Mouse (Mus musculus) forebrain, embryonic 16.5 days (tissue): ENCODE measurements around the gene Mgrn1. TPM values are rescaled to one million over a fixed set of nuclear protein-coding genes. Genes with fewer than 3 reads are reported as not detected.

Experiments
- ATAC-seq: fragments of 200-750 bp; cut with Nextera tagmentation; 2 replicates; pipeline ENCODE4 v1.8.0; 2017; ENCODE audit warnings: mild to moderate bottlenecking, moderate library complexity
- H3K27ac ChIP-seq: fragments of 300-500 bp; sonication (generic); 2 replicates; pipeline ENCODE4 v1.5.1; 2014; ENCODE audit warnings: low read length, control low read depth
- H3K27me3 ChIP-seq: fragments of 300-500 bp; sonication (generic); replicated peaks from 2 replicates; pipeline ENCODE4 v1.6.1; 2014; ENCODE audit warnings: low read length; ENCODE audit not compliant: control insufficient read depth, insufficient read depth
- H3K36me3 ChIP-seq: fragments of 300-500 bp; sonication (generic); 2 replicates; pipeline ENCODE4 v1.6.1; 2014; ENCODE audit not compliant: control insufficient read depth, insufficient read depth
- H3K4me1 ChIP-seq: fragments of 300-500 bp; sonication (generic); replicated peaks from 2 replicates; pipeline ENCODE4 v1.6.1; 2014; ENCODE audit warnings: low read length; ENCODE audit not compliant: control insufficient read depth, insufficient read depth
- H3K4me2 ChIP-seq: fragments of 300-500 bp; sonication (generic); 2 replicates; pipeline ENCODE4 v1.6.1; 2014; ENCODE audit warnings: mild to moderate bottlenecking, low read length, control low read depth
- H3K4me3 ChIP-seq: fragments of 300-500 bp; sonication (generic); replicated peaks from 2 replicates; pipeline ENCODE4 v1.5.1; 2014; ENCODE audit warnings: mild to moderate bottlenecking, low read length, control low read depth
- H3K9ac ChIP-seq: fragments of 300-500 bp; sonication (generic); replicated peaks from 2 replicates; pipeline ENCODE4 v1.6.1; 2014; ENCODE audit warnings: low read depth, low read length, control low read depth
- H3K9me3 ChIP-seq: fragments of 300-500 bp; sonication (generic); 2 replicates; pipeline ENCODE4 v1.6.1; 2016; ENCODE audit warnings: low read length; ENCODE audit not compliant: control insufficient read depth
- WGBS: fragments of 180-500 bp; shearing (Covaris S2); extraction: QIAGEN DNeasy Blood & Tissue Kit; methylation state at CpG from one replicate; pipeline ENCODE4 v1.1.7; 2014; 5-methylcytosine and 5-hydroxymethylcytosine counted together
- polyA plus RNA-seq: library from polyadenylated mRNA; unstranded; fragments of >200 nt; fragmentation: Nextera tagmentation; extraction: Ambion mirVana; gene quantifications from 2 replicates; pipeline ENCODE4 v1.2.1, GENCODE M21; 2015

Mgrn1 gene
- polyA plus RNA-seq, 1 experiment from 2014 or later: 108 TPM

DNA sequence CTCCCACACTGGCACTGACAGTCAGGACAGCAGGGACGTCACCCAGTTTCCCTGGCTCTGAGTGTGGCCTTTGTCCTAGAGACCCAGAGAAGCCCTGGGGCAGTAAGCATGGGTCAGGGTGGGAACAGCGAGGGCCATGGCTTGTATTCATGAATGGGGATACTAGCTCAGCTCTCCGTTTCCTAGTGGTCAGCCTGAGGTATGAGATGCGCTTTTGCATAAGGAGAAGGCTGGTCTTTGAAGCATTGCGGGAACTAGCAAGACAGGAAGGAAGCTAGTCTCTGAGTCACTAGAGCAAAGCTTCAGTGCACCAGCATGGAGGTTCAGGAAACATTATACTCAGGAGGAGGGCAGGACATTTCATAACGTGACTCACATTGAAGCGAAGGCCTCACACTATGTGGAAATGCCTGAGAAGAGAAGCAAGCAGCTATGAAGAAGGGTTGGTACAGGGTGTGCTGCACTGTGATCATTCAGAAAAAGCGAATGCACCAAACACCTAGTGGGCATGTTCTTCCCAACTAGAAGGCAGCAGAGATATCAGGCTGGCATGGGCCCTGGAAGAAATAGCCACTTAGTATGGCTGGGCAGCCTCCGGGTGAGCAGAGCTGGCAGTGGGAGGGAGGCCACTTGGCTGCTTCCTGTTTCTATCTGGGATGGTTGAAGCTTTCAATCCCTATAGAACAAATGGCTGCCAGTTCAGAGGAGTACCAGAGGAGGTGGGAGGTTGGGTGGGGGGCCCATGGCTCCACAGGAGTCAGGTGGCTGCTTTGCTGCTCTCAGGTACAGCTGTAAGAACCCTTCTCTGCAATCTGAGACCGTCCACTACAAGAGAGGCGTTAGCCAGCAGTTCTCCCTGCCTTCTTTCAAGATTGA is 27.1 kb downstream of the Mgrn1 start:
- ATAC-seq: no peak
- WGBS: 78% methylated on average over 11 of the region's 11 CpGs

DNA sequence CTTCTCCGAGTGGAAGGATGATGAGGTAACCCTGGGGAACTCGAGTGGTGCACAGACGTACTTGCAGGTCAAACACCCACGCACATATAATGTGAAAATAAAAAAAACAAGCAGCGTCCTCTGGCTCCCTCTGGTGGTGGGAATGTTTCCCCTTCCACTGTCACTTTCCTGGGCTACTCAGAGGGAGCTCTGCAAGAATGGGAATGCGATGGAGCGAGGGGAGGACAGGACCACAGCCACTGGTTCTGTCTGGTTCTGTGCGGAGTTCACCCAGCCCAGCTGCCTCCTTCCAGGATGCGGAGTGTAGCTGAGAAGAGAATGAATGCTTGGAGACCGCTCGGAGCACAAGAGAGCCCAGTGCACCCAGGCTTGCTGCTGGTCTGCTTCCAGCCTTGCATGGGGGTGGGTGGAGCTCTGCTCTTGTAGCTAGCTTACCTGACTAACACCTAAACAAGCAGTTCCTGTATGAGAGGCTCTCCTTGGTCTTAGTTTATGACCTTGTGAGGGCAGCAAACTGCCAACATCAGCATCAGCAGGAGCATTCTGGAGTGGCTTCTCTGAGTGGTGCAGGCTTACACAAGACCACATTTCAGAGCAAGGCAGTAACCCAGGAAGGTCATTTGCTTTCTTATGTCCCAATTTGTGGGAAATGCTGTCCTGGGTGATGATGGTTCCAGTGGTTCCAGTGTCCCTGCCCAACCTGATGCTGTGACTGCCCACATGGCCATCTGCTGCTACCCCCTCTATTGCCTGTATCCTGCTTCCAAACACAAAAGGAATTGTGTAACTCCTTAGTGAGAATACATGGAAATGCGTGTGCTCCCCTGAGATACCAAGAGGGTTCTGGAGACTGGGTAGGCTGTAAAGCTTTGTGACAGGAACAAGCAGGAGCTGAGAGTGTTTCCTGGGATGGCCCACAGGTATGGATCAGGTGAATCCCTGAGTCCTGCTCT is 28.0 kb downstream of the Mgrn1 start:
- no peaks in the 10 kb centered on the region for H3K4me1 ChIP-seq
- no peaks in the 10 kb centered on the region for H3K27me3 ChIP-seq
- H3K4me2 ChIP-seq: no peak overlapping the region
- peaks cover 28% of the 10 kb centered on the region for H3K36me3 ChIP-seq
- no peak overlapping the region for H3K4me3 ChIP-seq
- no peak overlapping the region for H3K27ac ChIP-seq
- no peak overlapping the region for H3K9ac ChIP-seq
- no peaks in the 10 kb centered on the region for H3K9me3 ChIP-seq
- 36% methylated on average over 12 of the region's 12 CpGs for WGBS
- ATAC-seq: peak; percentile 67

More for the DNA sequence above, 27.1 kb downstream of the Mgrn1 start:
- Histone ChIP-seq H3K36me3 (peaks cover 28% of the 10 kb centered on the region), H3K4me2 (no peak overlapping the region), H3K4me3 (no peak overlapping the region), H3K9me3 (no peaks in the 10 kb centered on the region), H3K27me3 (no peaks in the 10 kb centered on the region), H3K27ac (no peak overlapping the region), H3K9ac (no peak overlapping the region), H3K4me1 (no peaks in the 10 kb centered on the region)

DNA sequence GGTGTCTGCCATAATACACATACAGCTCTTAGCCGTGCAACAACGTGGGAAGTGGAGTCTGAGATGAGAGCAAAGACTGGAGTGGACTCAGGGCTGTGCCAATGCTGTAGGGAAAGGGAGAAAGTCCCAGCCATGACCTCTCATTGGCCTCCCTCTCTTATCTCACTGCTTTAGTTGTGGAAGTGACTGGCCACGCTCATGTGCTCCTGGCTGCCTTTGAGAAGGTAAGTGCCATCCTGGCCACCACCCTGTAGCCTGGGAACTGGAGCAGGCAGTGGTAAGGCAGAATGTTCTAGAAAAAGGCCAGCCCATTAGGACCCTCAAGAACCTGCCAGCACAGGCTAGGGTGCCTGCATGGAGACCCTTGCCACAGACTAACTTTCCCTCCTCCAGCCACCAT is 29.9 kb downstream of the Mgrn1 start:
- H3K36me3 ChIP-seq: peaks cover 22% of the 10 kb centered on the region
- WGBS: 89% methylated on average over 3 of the region's 3 CpGs

DNA sequence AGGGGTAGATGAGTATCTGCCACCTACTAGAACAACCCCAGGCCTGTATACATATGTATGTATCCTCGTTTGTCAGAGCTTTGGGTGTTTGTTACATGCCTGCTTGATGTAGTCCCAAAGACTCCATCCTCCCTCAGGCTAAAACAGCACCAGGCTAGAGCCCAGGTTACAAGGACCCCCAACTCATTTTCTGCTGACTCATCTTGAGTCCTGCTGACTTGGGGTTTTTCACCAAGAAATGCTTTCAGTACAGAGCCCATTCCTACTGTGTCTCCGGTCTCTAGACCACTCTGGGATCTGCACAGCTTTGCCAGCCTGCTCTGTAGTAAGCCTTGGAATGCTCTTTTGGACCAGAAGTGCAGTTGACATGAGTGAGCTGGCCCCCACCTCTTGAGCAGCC is 30.6 kb downstream of the Mgrn1 start:
- Histone ChIP-seq H3K27ac (no peak overlapping the region), H3K4me1 (no peaks in the 10 kb centered on the region), H3K27me3 (no peaks in the 10 kb centered on the region), H3K9me3 (no peaks in the 10 kb centered on the region), H3K9ac (no peak overlapping the region), H3K4me2 (no peak overlapping the region), H3K36me3 (peaks cover 17% of the 10 kb centered on the region), H3K4me3 (no peak overlapping the region)
- WGBS: 83% methylated on average over 2 of the region's 2 CpGs
- ATAC-seq: no peak

More for the DNA sequence above, 29.9 kb downstream of the Mgrn1 start:
- no peak overlapping the region for H3K27ac ChIP-seq
- H3K9me3 ChIP-seq: no peaks in the 10 kb centered on the region
- no peaks in the 10 kb centered on the region for H3K27me3 ChIP-seq
- no peak for ATAC-seq
- no peaks in the 10 kb centered on the region for H3K4me1 ChIP-seq
- H3K4me3 ChIP-seq: no peak overlapping the region
- no peak overlapping the region for H3K9ac ChIP-seq
- no peak overlapping the region for H3K4me2 ChIP-seq

DNA sequence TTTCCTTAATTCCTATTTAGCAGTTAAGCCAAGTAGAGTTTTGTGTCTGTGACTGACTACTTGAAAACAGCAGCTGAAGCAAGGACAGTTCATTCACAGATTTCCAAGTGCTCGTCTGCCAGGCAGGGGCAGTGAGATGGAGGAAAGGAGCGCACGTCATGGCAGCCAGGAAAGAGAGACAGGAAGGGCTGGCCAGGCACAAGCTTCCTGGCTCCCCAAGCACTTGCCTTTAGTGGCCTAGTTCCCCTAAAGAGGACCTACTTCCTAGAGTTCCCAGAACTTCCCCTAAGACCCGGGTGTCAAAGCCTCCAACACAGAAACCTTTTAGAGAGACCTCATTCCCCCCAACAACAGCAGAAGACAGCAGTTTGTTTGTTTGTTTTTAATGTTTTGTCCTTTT is 34.5 kb downstream of the Mgrn1 start:
- no peak overlapping the region for H3K27ac ChIP-seq
- no peaks in the 10 kb centered on the region for H3K9me3 ChIP-seq
- H3K27me3 ChIP-seq: no peaks in the 10 kb centered on the region
- no peaks in the 10 kb centered on the region for H3K4me1 ChIP-seq
- H3K36me3 ChIP-seq: peaks cover 25% of the 10 kb centered on the region
- no peak for ATAC-seq
- no peak overlapping the region for H3K4me2 ChIP-seq
- H3K4me3 ChIP-seq: no peak overlapping the region
- H3K9ac ChIP-seq: no peak overlapping the region
- WGBS: 87% methylated on average over 4 of the region's 4 CpGs

DNA sequence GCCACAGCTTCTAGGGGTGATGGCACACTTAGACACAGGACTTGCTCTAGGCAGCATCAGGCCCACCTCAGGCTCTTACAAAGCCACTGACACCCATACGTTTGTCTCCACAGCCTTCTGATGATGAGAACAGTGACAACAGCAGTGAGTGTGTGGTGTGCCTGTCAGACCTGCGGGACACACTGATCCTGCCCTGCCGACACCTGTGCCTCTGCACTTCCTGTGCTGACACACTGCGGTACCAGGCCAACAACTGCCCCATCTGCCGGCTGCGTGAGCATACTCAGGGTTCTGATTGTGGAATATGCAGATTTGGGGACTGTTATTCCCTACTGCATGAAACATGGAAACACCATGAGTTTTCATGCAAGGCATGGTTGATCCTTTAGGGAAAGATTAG is 36.4 kb downstream of the Mgrn1 start:
- no peak for ATAC-seq
- no peaks in the 10 kb centered on the region for H3K9me3 ChIP-seq
- no peaks in the 10 kb centered on the region for H3K4me1 ChIP-seq
- no peak overlapping the region for H3K9ac ChIP-seq
- no peak overlapping the region for H3K27ac ChIP-seq
- H3K27me3 ChIP-seq: no peaks in the 10 kb centered on the region
- H3K4me3 ChIP-seq: no peak overlapping the region
- H3K36me3 ChIP-seq: peaks cover 15% of the 10 kb centered on the region
- H3K4me2 ChIP-seq: no peak overlapping the region
- 92% methylated on average over 6 of the region's 6 CpGs for WGBS

DNA sequence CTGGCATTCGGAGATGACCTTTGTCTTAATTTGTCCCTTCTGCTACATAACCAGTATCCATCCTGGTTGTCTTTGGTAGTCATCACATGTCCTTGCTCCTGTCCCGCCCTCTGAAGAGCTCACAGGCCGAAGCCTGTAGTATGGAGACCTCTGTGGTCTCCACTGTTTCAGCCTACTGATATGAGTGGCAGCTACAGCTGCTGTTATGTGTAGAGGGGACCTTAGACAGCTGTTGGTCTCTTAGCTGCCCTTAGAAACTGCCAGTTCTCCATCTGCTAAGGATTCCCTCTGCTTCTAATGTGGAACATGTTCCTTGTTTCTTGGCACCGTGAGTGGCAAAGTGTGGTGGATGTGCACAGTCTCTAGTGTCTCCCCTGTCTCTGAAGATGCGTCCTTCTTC is 37.9 kb downstream of the Mgrn1 start:
- H3K4me2 ChIP-seq: no peak overlapping the region

DNA sequence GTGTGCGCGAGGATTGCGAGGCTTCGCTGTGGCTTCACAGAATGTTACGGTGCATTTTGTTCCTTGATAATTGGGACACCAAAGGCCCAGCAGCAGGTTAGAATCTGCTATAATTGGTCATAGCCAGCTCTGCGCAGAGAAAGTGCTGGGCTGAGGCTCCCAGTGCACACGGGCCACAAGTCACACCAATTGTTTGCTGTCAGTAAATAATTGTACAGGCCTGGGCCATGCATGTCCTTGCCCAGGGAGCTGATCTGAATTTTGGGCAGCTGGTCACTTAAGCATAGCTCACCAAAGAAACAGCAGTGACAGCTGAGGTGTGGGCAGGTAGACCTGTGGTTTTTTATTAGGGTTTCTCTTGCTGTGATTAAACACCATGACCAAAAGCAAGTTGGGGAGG is 41.9 kb downstream of the Mgrn1 start:
- ATAC-seq: no peak
- Histone ChIP-seq H3K4me3 (no peak overlapping the region), H3K36me3 (peaks cover 30% of the 10 kb centered on the region), H3K9ac (no peak overlapping the region), H3K4me1 (no peaks in the 10 kb centered on the region), H3K9me3 (no peaks in the 10 kb centered on the region), H3K27me3 (no peaks in the 10 kb centered on the region), H3K27ac (no peak overlapping the region), H3K4me2 (no peak overlapping the region)
- WGBS: 96% methylated on average over 7 of the region's 7 CpGs

More for the DNA sequence above, 37.9 kb downstream of the Mgrn1 start:
- 94% methylated on average over 5 of the region's 5 CpGs for WGBS
- Histone ChIP-seq H3K9ac (no peak overlapping the region), H3K4me1 (no peaks in the 10 kb centered on the region), H3K27ac (no peak overlapping the region), H3K9me3 (no peaks in the 10 kb centered on the region), H3K4me3 (no peak overlapping the region), H3K36me3 (peaks cover 21% of the 10 kb centered on the region), H3K27me3 (no peaks in the 10 kb centered on the region)
- ATAC-seq: no peak

DNA sequence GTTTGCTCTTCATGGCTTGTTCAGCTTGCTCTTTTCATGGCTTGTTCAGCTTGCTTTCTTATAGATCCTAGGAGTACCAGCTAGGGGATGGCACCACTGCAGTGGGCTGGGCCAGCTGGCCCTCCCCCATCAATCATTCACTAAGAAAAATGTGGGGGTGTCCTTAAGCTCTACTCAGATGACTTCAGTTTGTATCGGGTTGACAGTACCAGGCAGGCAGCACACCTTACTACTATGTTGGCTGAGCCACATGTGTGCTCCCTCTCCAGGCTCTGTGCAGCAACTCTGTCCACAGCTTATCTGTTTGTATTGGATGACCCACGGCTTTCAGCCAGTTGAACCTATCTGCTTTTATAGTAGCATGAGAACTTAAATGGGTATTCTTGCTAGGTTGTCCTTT is 42.4 kb downstream of the Mgrn1 start:
- ATAC-seq: no peak
- Histone ChIP-seq H3K9ac (no peak overlapping the region), H3K4me3 (no peak overlapping the region), H3K27me3 (no peaks in the 10 kb centered on the region), H3K9me3 (no peaks in the 10 kb centered on the region), H3K27ac (no peak overlapping the region), H3K4me2 (no peak overlapping the region), H3K36me3 (peaks cover 30% of the 10 kb centered on the region), H3K4me1 (no peaks in the 10 kb centered on the region)
- 94% methylated on average over 2 of the region's 2 CpGs for WGBS
